Mouse (Mus musculus) ovary, postnatal 14 days (tissue): ENCODE measurements around the gene Arhgef3.
A peak's percentile ranks its signal among the peaks of the same experiment; 100 is the strongest.

ENCODE experiments used
- DNase-seq: peaks from one replicate; pipeline ENCODE4 v3.0.0; 2022; ENCODE audit warnings: low spot score

The Arhgef3 gene

GRCm38 (mm10) chr14:27114362-27115274 is at the start of gene Arhgef3:
Arhgef3 (plus strand) TSS chr14:27114899.
- peak; percentile 51 for DNase-seq

- no peak for DNase-seq
These were observed 48.3 kb upstream of the Arhgef3 start for GRCm38 (mm10) chr14:27066171-27066929.

- no peak for DNase-seq
These were observed 46.8 kb upstream of the Arhgef3 start for GRCm38 (mm10) chr14:27067866-27068271.

GRCm38 (mm10) chr14:27069434-27070097 is 45.1 kb upstream of the Arhgef3 start:
- no peak for DNase-seq

GRCm38 (mm10) chr14:27070128-27070527 is 44.6 kb upstream of the Arhgef3 start:
- DNase-seq, result no peak

GRCm38 (mm10) chr14:27070758-27071157 is 43.9 kb upstream of the Arhgef3 start:
- DNase-seq, result no peak

- no peak for DNase-seq
These were observed 42.7 kb upstream of the Arhgef3 start for GRCm38 (mm10) chr14:27071985-27072384.

GRCm38 (mm10) chr14:27075084-27075483 is 39.6 kb upstream of the Arhgef3 start:
- DNase-seq, result no peak

- no peak for DNase-seq
These were observed 38.7 kb upstream of the Arhgef3 start for GRCm38 (mm10) chr14:27075909-27076521.

- no peak for DNase-seq
These were observed 38.2 kb upstream of the Arhgef3 start for GRCm38 (mm10) chr14:27076522-27076920.

- DNase-seq, result no peak
These were observed 33.0 kb upstream of the Arhgef3 start for GRCm38 (mm10) chr14:27081536-27082275.

GRCm38 (mm10) chr14:27085471-27085870 is 29.2 kb upstream of the Arhgef3 start:
- DNase-seq, result no peak

GRCm38 (mm10) chr14:27085999-27086398 is 28.7 kb upstream of the Arhgef3 start:
- DNase-seq, result no peak

GRCm38 (mm10) chr14:27094247-27094646 is 20.5 kb upstream of the Arhgef3 start:
- DNase-seq, result no peak

- no peak for DNase-seq
These were observed 18.6 kb upstream of the Arhgef3 start for GRCm38 (mm10) chr14:27096133-27096532.

- DNase-seq, result peak; percentile 73
These were observed 17.9 kb upstream of the Arhgef3 start for GRCm38 (mm10) chr14:27096779-27097178.

GRCm38 (mm10) chr14:27101735-27102134 is 13.0 kb upstream of the Arhgef3 start:
- no peak for DNase-seq

- no peak for DNase-seq
These were observed 12.0 kb upstream of the Arhgef3 start for GRCm38 (mm10) chr14:27102720-27103119.

- no peak for DNase-seq
These were observed 8.8 kb upstream of the Arhgef3 start for GRCm38 (mm10) chr14:27105731-27106457.

- DNase-seq, result peak; percentile 31
These were observed 5.8 kb upstream of the Arhgef3 start for GRCm38 (mm10) chr14:27108748-27109504.
